Mouse (Mus musculus) adrenal gland, postnatal 25 days (tissue): ENCODE data around the gene Glce. TPM values are rescaled to one million over a fixed set of nuclear protein-coding genes. Genes with fewer than 3 reads are reported as not detected.

Source experiments
- DNase-seq: peaks from one replicate; pipeline ENCODE4 v3.0.0; 2021; ENCODE audit warnings: mixed read lengths
- long read RNA-seq: library from polyadenylated mRNA; stranded (forward); transcript quantifications from one replicate; pipeline ENCODE4 v2.0.0, GENCODE M21; 2021
- total RNA-seq: library from RNA; stranded (reverse); gene quantifications from 2 replicates; pipeline ENCODE4 v1.2.3, GENCODE M21; 2021

Gene Glce
- 39.3 and 44.8 TPM in 2 replicates for total RNA-seq
- long read RNA-seq, full-length matches to known transcripts, result 14 of 16 reads
- long read RNA-seq, partial matches to known transcripts, result 0 of 16 reads
- long read RNA-seq, other reads (novel, unspliced or antisense), result 2 of 16 reads

DNA sequence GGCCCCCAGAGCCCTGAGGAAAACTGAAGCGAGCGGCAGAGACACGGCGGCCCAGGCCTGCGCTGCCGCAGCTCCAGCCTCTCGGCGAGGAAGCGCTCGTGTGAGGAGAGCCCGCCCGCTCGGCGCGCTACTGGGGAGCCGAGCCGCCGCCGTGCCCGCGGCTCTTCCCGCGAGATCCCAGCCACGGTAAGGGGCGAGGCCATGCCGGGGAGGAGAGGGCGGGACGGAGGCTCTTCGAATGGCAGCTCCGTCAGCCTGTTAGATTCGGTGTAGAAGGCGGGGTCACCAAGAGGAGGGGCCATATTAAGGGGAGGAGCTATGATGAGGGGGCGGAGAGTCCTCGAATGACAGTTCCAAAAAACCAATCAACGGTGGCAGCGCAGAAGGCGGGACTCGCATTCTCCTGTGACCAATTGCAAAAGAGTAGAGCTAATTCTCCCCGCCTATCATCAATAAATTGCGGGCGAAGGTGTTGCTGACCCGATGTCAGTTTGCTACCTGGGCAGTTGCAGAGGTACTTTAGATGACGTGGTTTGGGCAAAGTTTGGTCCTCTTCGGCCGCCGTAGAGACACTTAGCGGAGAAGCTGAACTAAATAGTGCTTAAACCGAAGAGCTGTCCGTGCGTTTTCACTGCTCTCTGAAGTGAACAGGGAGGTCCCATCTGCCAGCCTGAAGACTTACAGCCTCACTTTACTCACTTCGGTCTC lies at the start of gene Glce:
Gene Glce (minus strand): TSS at position 148 of the 708 bp plus-strand sequence.
- DNase-seq, result peak; percentile 95

DNA sequence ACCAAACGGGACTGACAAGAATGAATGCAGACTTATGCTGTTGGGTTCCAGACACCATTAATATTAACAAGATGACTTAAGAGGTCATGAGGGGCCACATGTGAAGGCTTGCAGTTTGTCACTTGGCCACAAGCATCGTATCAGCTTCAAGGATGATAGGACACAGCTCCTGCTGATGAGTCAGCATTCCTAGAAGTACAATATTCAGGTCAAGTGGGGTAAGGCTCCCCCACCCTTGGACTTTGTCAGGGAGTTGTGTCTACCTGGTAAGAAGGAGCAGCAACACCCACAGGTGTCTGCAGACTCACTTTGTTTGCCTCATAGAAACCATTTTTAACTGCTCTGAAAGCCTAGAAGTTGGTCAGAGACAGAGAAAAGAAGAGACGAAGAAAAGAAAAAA lies 49.8 kb upstream of the Glce start:
- no peak for DNase-seq

DNA sequence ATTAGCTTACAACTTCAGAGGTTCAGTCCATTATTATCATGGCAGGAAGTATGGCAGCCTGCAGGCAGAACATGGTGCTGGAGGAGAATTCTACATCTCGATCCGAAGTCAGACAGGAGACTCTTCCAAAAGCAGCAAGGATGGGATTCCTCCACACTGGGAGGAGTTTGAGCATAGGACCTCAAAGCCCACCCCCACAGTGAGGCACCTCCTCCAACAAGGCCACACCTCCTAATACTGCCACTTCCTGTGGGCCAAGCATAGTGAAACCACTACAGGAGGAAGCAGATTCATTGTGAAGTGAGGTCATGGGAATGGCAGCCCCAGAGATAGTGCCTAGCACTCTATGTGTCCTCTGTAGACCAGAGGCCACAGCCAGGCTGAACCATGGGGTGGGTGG lies 48.5 kb upstream of the Glce start:
- no peak for DNase-seq

DNA sequence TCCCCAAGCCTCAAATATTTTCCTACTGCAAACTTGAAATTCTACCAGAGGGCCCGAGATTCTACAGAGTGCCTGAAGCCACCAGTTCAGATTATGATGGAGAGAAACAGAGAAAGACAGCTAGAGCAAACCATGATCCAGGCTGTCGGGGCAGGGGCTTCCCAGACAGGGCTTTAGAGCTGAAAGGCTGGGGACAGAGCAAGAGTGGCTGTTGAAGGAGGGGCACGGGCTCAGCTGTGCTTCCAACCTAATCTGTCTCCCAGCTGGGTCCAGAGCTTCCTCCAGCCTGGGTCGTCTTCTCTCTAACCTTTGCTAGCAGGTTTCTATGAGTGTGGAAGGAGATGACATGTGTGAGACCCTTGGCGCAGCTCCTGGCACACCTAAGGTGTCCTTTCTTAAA lies 44.2 kb upstream of the Glce start:
- no peak for DNase-seq

DNA sequence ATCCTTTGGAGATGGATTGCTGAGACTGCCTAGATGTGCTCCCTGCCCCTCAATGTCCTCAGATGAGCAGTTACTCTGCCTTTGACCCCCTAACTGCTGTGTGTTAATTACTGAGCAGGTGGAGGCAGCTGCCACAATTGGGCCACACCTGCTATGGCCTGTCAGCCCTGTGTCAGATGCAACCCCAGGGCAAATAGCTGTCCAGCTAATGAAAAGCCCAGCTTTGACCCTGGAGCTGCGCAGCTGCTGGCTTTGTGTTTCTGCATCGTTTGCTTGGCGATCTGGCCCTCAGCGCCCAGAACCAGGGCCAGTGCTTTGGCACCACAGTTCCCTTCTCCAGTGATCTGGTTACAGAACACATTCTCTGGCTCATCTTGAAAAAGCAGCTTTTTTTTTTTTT lies 43.7 kb upstream of the Glce start:
- DNase-seq, result no peak

DNA sequence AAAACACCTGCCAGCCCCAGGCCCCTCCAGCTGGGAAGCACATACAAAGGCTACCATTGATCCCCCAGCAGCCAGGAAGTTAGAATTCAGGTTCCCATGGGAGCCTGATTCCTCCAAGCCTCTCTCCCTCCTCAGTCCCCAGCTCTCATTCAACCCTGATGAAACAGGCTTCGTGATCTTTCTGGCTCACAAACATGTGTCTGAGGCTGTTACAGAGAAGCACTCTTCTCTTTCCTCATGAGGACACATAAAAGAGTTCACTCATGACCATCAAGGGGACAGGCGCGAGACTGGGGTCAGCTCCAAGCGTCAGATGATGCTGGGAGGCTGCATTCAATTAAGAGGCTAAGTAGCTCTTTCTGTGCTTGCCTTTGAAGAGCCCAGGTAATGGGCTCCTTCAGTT lies 40.4 kb upstream of the Glce start:
- DNase-seq, result no peak

DNA sequence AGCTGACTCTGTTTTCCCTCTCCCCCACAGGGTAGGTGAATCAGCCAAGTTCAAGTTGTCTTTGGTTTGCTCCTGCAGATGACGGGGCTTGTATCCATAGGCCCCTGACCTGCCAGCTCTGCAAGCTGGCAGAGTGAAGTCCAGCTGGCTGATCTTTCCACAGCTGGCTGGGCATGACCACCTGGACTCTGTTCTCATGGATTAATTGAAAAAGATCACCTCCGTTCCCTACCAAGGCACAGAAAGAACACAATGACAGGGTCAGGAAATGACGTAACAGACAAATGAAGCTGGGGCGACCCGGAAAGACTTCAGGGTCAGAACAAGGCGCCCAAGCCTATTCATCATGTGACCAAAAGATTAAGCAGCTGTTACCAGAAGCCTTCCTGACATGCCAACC lies 38.3 kb upstream of the Glce start:
- DNase-seq, result no peak

DNA sequence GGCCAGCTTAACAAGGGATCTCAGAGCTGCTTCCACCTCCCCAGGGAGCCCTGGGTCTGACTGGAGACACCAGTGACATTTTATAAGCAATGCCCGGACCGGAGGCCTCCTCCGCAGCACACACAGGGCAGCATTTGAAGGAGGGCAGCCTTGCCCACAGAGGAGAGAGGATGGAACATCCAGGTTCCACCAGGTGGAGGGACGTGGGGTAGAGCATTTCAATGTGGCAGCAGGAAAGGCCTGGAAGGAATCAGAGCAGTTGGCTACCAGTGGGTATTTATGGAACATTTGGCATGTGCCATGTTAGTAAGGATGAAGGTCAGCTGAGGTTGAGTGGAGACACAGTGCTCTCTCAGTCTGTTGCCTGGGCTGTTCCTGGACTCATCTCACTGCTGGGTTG lies 36.3 kb upstream of the Glce start:
- DNase-seq, result no peak

DNA sequence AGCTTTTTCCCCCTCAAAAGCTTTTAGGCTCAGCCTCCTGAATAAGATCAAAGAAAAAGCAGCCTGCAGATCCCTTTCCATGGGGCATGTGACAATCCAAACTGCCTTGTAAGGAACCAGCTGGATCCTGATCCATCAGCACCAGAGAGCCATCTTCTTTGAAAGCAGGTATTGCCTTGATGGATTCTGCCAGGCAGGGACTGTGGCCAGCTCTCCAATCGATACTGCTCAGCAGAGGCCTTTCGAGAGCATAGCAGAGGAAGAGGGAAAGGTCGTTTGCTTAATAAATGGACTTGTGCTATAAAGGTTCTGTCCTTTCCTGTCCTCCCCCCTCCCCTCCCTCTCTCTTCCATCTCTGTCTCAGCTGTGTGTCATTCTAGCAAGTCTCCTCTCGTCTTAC lies 33.4 kb upstream of the Glce start:
- no peak for DNase-seq

DNA sequence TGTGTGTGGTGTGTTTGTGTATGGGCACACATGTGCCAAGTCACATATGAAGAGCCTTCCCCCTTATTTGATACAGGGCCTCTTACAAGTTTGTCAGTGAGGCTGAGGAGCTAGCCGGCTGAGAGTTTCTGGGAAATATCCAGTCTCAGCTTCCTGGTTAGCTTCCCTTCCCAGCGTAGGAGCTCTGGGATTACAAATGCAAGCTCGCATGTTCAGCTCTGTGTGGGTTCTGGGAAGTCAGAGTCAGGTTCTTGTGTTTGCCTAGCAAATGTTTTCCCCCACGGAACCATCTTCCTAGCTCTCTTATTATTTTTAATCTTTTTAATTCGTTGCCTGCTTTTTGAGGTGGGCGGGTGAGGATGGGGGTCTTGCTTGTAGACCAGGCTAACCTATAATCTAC lies 32.9 kb upstream of the Glce start:
- DNase-seq, result no peak

DNA sequence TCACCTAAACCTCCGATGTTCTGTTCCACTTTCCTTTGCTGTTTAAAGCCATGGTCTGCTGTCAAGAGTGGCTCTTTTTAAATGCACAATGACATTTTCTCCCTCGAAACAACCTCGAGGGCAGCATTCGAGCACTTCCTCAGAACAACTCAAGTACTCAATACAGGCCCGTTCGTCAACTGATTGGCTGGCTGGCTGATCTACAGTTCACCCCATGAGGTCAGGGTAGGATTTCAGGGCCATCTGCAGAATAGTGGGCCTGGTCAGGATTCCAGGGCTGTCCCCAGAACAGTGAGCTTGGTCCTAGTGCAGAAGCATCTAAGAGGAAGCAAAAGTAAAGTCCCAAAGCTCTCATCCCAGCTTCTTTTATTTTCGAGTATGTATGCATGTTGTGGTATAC lies 32.5 kb upstream of the Glce start:
- no peak for DNase-seq

DNA sequence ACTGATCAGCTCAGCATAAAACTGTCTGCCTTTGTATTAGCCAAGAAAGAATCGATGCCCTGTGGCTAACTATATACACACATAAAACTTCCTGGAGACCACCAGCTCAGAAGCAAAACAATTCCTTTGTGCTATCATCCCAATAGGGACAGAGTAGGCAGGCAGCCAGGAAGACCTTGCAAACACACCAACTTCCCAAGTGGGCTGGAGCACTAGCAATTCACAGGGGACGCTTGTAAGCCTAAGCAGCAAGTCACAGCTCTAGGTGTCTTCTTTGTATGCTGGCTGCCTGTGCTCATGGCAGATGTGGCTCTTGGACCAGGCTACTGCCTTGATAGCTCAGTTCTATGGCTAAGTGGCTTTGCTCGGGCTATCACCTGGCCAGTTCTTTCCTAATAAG lies 32.1 kb upstream of the Glce start:
- no peak for DNase-seq

DNA sequence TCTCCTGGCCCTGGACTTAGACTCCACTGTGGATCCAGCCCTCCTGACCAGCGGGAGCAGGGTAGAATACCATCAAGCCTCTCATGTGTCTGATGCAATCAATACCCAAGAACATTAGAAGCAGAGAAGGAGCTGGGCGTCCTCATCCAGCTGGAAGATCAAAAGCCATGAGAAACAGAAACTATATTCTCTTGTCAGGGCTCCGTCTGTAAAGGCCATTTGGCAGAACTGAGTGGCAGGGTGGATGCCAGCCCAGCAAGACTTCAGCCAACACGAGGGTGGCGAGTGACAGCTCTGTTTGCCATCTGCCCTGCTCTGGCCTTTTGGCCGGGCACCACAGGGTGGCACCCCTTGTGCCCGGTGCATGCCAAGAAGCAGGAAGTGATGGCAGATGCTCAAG lies 30.8 kb upstream of the Glce start:
- DNase-seq, result peak; percentile 50

DNA sequence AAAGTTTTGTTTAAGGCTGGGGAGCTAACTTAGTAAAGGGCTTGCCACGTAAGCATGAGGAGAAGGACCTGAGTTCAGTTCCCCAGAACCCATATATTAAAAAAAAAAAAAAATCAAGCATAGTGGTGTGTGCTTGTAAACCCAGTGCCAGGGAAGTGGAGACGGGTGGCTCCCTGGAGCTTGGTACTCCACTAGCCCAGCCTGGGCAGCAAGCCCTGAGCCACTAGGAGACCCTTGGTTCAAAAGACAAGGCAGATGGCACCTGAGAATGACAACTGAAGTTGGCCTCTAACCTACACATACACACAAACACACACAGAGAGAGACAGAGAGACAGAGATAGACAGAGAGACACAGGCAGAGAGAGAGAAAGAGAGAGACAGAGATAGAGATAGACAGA lies 30.1 kb upstream of the Glce start:
- no peak for DNase-seq

DNA sequence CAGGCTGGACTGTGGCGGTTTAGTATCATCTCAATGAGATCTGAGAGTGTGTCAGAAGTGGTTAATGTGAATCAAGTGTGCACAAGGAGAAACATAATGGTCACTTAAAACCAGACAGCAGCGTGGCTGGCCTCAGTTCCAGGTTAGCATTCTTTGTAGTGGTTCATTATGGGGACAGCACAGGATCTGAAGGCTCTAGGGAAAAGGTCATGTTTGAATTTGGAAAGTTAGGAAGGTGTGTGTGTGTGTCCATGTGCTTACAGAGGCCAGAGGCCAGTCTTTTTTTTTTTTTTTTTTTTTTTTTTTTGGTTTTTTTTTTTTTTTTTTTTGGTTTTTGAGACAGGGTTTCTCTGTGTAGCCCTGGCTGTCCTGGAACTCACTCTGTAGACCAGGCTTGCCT lies 22.7 kb upstream of the Glce start:
- DNase-seq, result no peak

DNA sequence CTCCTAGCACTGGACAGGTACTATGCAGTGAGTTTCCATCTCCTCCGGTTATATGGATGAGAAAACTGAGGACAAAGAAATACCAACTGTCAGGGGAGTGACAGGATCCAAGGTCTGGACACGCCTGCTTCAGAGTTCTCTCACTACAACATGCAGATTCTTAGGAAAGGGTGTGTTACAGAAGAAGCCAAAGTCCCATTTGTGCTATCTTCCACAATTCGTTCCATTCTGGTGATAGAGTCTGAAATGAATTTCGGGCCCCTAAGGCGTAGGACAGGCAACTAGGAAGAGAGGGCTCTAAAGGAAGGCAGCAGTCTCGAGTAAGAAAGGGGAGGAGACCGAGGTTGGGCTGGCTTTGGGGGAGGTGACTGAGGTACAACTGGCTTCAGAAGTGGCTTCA lies 21.0 kb upstream of the Glce start:
- DNase-seq, result no peak

DNA sequence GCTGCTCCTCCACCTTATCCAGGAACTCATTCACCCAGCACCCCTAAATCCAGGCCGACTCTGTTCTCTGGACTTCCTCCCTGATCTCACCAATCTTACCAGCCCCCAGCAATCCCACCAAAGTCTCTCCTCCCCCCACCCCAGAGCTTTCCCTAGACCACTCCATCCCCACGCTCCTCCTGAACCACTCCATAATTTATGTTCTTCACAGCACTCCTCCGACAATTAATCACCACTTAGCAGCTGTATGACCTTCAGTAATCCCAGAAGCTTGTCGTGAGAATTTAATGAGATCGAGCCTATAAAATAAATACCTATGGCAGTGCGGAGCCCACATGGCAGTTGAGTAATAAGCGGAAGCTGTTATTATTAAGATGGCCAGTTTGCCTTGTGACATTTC lies 16.6 kb upstream of the Glce start:
- DNase-seq, result no peak

DNA sequence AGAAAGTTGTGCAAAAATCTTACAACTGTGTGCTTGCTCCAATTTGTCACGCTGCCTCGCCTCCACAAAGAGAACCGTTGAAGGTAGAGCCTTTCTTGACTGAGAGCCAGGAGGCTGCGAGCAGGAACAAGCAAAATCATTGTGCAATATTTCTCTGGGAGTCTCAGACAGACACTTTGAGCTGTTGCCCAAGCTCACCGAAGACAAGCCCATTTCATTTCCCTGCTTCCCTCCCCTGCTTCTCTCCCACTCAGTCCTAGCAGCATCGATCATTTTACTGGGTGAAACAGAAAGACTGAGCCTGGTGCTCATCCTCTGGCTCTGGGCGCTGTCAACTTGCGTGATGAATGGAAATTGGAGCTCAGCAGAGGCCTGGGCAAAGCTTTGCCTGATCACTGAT lies 14.8 kb upstream of the Glce start:
- peak; percentile 32 for DNase-seq

DNA sequence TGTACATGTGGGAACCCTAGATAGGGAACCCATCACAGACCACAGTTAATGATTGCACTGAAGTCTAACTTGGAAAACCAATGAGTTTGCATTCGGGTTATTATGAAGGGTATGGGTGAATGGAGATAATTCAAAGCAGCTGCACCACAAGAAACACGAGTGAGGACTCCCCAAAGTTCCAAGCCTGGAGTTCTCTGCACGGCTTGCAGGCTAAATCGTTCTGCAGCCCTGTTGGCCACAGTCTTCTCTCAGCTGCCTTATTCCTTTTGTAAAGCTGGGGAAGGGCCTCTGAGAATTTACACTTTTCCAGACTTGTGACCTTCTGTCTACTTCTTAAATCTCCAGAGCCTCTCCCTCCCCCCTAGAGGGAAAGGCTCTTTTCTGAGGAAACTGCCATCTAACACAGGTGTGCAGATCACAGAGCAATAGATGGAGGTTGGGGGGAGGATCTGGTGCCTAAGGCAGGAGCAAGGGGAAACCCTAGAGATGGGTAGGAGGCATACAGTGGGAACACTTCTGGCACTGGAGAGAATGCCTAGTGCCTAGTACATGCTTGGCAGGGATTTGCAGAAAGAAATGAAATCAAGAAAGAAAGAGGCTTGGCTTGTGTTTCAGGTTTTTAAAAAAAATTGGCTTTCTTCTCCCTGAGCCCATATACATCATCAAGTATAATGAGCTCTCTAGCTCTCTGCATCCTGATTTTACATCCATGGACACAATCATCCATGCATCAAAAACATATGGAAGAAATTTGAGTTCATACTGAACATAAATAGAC lies 9.7 kb upstream of the Glce start:
- DNase-seq, result no peak

DNA sequence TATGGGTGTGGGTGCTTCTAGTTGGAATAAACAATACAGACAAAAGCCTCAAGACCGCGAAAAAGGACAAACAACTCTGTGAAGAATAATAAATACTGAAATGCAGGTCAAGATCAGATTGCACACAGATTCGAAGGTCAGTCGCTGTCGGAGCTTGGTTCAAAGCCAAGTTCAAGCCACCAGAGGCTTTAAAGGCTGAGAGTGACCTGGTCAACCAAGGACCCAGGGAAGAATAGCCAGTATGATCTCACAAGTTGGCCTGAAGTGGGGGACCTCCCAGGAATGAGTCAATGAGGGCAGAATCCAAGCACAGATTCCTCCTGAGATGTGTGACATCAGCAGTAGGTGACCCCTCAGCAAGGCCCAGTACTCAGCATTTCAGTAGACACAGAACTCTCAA lies 8.3 kb upstream of the Glce start:
- DNase-seq, result peak; percentile 49

DNA sequence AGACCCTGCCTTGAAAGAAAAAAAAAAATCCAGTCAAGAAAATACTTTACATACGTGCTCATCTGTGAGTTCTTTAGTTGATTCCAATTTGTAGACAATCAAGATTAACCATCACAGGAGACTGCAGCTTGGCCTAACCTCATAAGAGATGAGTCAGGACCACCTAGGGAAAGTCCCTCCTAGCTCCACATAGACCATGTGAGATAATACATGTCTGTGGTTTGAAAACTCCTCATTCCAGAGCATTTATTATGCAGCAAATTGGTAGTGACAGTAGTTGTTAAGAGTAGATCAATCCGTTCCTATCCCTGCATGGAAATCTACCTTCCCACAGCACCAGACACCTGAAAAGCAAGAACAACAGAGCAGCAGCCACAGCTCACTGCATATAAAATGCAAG lies 5.6 kb upstream of the Glce start:
- DNase-seq, result no peak

DNA sequence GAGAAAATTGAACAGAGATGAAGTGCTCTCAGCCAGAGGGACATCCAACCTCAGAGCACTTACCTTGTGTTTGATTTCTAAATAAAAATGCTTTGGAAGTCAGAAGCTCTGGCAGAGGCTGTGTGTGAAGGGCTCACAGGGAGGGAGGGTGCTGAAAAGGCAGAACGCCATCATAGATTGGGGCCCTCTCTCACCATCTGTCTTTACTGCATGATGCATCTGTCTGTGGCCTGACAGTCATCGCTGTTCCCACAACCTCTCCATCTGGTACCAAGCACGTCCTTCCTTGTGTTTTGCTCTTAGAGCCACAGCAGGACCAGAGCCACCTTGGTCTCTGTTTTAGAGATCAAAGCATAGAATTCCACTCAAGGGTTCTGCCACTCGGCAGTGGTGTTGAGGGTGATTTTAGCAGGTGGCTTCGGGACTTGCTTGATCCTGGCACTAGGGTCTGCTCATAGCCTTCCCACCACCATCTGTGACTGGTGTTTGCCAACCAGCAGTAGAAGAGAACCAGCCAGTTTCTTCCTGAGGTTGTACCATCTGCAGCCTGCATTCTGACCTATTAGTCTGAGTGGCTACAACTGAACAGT lies 3.6 kb upstream of the Glce start:
- no peak for DNase-seq

DNA sequence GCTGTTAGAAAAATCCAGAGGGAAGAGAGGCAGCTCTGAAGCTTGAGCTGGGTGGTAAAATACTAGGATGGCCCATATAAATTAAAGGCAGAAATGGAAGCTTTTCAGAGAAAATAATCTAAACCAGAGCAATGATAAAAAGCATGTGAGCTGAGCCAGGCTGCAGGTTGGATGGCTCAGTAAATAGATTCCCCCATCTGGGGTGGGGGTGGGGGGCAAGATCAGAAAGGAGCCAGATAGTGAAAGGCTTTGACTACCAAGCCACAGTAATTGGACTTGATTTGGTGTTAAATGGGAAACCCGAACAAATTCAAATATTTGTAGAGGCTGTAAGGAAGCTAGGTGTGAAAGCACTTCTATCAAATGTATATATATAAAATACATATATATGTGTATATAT lies 1.8 kb upstream of the Glce start:
- DNase-seq, result no peak

DNA sequence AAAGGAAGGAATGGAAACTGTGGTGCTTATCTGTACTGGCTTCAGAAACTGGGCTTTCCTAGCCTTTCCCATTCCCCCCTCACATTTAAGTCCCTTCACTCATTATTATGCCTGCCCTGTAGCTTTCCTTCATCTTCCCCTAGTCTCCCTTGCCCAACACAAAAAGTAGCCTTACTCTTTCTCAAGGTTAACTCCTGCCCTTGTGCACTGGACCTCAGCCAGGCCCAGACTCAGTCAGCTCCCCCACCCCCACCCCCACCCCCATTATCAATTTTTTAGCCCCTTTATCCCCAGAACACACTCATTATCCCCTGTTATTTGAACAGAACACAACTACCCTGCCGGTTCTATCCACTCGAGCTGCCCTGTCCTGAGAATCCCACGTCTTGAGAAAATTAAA lies 1.0 kb upstream of the Glce start:
- no peak for DNase-seq
